Mouse (Mus musculus): ENCODE data around the gene Poc1b. TPM values are rescaled to one million over a fixed set of nuclear protein-coding genes. Genes with fewer than 3 reads are reported as not detected.

The Poc1b gene
- total RNA-seq, 2 experiments from 2014 or later = 5.3 to 6.4 TPM

DNA sequence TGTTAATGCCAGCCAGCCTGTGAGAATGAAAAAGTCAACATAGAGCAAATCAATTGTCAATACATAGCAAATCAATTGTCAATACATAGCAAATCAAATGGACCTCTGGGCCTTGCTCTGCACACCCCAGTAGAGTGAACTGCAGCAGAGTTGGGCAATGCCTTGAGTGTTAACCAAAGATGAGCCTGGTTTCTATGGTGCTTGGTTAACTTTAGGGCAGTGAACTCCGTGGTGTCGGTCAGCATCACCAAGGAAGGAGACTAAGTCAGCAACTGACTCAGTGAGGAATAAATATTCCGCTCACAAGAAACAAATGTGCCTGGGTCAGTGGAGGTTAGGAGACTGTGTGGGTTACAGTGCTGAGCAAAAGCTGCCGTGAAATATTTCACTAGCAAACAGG is 72.7 kb downstream of the Poc1b start:
- intact Hi-C loops (cut with DNase I) = no loop called here
- no peak for DNase-seq (ENCODE audit: low spot score)

GRCm38 (mm10) chr10:99181497-99181896 is 74.7 kb downstream of the Poc1b start:
- DNase-seq (ENCODE audit: low spot score) = no peak
- intact Hi-C loops (cut with DNase I) = no loop called here

DNA sequence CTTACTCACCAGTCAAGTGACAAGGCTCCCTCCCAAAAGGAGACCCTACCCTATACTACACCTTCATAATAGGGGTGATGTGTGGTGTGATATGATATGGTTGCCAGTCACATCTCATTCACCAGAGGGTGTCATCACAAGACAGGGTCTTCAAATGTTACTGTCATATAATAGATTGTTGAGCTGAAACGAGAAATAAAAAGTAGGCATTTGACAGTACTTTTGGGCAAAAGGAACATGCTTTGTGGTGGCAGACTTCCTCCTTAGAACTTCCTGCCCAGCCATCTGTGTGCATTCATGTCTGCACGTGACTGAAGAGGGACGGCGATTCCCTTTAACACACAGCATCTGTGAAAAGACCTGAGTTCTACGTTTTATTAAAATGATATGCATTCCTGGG is 75.3 kb downstream of the Poc1b start:
- no peak for DNase-seq (ENCODE audit: low spot score)
- intact Hi-C loops (cut with DNase I) = no loop called here

GRCm38 (mm10) chr10:99188175-99188574 is 81.3 kb downstream of the Poc1b start:
- intact Hi-C loops (cut with DNase I) = no loop called here
- no peak for DNase-seq (ENCODE audit: low spot score)

DNA sequence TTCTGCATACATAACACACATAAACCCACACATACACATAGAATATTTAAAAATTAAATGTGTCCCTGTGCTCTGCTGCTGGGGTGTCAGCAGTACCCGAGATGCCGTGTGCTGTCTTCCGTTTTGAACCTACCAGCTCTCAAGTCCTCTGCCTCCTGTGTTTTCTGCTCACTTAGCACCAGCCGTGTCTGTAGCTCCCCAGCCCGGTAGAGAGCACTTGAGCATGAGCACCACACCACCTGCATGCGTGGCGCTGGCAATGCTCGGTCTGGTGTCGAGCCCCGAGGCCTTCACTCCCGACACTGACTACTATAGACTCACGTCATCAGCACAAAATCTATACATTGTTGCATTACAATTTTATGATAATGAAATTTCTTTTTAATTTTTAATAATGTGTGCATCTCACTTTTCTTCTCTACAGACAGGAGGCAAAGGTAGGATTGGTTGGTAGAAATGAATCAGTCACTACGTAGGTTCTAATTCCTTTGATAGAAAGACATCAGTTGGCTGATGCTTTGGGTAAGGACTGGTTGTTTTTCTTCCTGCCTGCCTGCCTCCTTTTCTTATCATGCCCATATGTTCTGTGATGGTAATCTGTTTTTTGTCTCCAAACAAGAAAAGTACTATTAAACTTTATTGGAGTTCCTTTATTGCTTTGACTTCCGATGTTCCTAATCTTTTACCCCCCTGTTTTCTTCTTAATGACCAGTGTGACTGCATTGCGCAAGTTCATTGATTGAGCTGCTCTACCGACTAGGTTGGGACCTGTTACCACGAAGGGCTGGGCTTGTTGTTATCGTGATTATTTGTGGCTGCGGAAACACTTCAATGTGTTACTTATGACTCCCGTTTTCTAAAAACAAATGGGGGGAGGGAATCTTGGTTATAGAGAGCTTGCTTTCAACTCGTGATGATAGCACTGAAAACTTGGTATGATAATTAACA is 82.1 kb downstream of the Poc1b start:
- DNase-seq (ENCODE audit: low spot score) = no peak
- intact Hi-C loops (cut with DNase I) = no loop called here

GRCm38 (mm10) chr10:99190798-99191197 is 84.0 kb downstream of the Poc1b start:
- intact Hi-C loops (cut with DNase I) = loop anchor here (1.0 to 10.0 kb wide), 3 partner anchors 274 to 387 kb away; no protein-coding TSS in a partner anchor
- DNase-seq (ENCODE audit: low spot score) = no peak

GRCm38 (mm10) chr10:99194451-99195055 is 87.7 kb downstream of the Poc1b start:
- DNase-seq (ENCODE audit: low spot score) = no peak
- intact Hi-C loops (cut with DNase I) = loop anchor here (5.0 to 10.0 kb wide), 2 partner anchors 270 to 338 kb away; no protein-coding TSS in a partner anchor

DNA sequence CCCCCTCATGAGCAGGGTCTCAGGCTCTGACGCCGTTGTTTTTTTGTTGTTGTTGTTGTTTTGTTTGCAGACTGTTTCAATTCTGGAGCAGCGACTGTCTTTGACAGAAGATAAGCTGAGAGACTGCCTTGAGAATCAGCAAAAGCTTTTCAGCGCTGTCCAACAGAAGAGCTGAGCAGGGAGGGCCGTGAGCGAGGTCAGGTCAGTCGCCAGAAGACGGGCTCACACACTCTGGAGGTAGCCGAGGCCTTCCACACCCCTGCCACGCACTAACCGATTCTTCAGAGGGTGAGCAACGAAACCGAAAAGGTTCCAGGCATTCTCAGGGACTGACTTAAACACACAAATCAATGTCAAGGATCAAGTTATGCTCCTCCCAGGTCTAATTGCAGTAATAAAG is 89.7 kb downstream of the Poc1b start:
- intact Hi-C loops (cut with DNase I) = loop anchor here (10.0 kb wide), 1 partner anchor 268 kb away; no protein-coding TSS in a partner anchor
- DNase-seq (ENCODE audit: low spot score) = no peak

- no peak for DNase-seq (ENCODE audit: low spot score)
- intact Hi-C loops (cut with DNase I) = loop anchor here (10.0 kb wide), 1 partner anchor 268 kb away; no protein-coding TSS in a partner anchor
Measured at GRCm38 (mm10) chr10:99197125-99197524, 90.3 kb downstream of the Poc1b start.

DNA sequence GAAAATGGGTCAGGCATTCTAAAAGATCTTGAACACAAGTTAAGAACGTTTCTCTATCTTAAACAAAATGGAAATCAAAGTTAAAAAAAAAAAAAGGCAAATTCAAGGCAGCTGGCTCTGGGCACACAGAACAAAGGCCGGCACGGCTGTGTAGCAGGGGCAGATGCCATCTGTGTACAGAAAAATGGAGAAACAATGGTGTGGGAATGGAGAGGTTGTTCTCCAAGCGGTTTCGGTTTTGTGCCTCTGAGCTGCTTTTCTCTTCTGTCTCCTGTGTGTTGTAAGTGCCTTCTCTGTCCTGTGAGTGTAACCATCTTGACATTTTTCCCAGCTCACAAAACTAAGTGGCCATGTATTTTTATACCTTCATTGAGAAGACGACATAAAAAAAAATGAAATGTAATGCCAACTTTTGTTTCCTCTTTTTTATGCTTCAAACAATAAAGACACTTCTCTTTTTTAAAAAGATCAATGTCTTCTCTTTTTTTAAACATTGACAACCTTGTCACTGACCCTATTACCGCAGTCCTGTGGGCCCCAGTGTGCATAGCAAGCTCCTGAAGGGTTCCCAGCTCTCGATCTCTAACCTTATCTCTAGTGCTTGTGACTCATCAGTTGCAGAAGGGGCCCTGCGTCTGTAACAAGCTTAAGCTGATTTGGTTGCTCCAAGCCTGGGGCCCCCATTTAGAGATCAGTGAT is 90.9 kb downstream of the Poc1b start:
- no peak for DNase-seq (ENCODE audit: low spot score)
- intact Hi-C loops (cut with DNase I) = loop anchor here (10.0 kb wide), 1 partner anchor 267 kb away; no protein-coding TSS in a partner anchor

DNA sequence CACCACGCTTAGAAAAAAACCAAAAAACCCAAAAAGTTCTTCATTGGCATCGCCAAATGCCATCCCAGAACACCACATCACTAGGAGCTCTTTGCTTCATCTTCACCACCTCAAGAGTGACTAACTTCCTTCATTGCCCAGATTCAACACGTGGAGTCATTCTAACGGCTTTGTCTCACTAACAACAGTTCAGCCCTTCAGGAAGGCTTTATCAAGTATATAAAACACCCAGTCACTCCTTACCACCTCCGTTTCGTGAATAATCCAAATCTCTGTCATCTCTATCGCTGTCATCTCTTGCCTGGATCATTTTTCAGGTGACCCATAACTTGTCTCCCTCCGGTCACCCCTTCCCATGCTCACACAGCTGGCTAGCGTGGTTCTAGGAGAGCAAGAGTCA is 92.1 kb downstream of the Poc1b start:
- intact Hi-C loops (cut with DNase I) = loop anchor here (10.0 kb wide), 1 partner anchor 266 kb away; no protein-coding TSS in a partner anchor
- DNase-seq (ENCODE audit: low spot score) = no peak

GRCm38 (mm10) chr10:99200944-99201343 is 94.1 kb downstream of the Poc1b start:
- intact Hi-C loops (cut with DNase I) = loop anchor here (2.0 kb wide), 2 partner anchors 28 to 64 kb away; no protein-coding TSS in a partner anchor
- no peak for DNase-seq (ENCODE audit: low spot score)

- intact Hi-C loops (cut with DNase I) = loop anchor here (2.0 kb wide), 2 partner anchors 29 to 63 kb away; no protein-coding TSS in a partner anchor
- no peak for DNase-seq (ENCODE audit: low spot score)
Measured at GRCm38 (mm10) chr10:99201786-99202185, 95.0 kb downstream of the Poc1b start.

GRCm38 (mm10) chr10:99202363-99202762 is 95.5 kb downstream of the Poc1b start:
- no peak for DNase-seq (ENCODE audit: low spot score)
- intact Hi-C loops (cut with DNase I) = no loop called here

DNA sequence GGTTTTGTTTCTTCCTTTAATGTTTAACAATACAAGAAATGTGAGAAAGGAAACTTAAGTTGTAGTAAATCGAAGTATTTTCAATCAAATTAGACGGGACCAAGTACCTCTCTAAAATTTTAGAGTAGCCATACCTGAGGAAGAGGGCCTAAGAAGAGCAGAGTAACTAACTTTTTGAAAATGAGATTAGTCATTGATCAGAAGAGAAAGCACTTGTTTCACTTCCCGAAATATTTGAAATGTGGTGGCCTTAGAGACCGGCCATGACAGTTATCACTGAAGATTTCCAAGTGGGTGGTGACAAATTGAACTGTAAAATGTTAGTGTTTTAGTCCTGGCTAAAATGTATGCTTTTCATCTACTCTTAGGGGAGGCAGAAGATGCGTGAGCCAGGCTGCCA is 96.3 kb downstream of the Poc1b start:
- no peak for DNase-seq (ENCODE audit: low spot score)
- intact Hi-C loops (cut with DNase I) = no loop called here

- intact Hi-C loops (cut with DNase I) = no loop called here
- DNase-seq (ENCODE audit: low spot score) = no peak
Measured at GRCm38 (mm10) chr10:99203577-99204487, 97.0 kb downstream of the Poc1b start.

- DNase-seq (ENCODE audit: low spot score) = no peak
- intact Hi-C loops (cut with DNase I) = no loop called here
Measured at GRCm38 (mm10) chr10:99204553-99204952, 97.7 kb downstream of the Poc1b start.

- intact Hi-C loops (cut with DNase I) = no loop called here
Measured at GRCm38 (mm10) chr10:99207121-99207520, 100.3 kb downstream of the Poc1b start.

GRCm38 (mm10) chr10:99209146-99209800 is 102.4 kb downstream of the Poc1b start:
- intact Hi-C loops (cut with DNase I) = no loop called here
- DNase-seq (ENCODE audit: low spot score) = no peak

More at GRCm38 (mm10) chr10:99207121-99207520, 100.3 kb downstream of the Poc1b start:
- DNase-seq (ENCODE audit: low spot score) = no peak
